Mouse (Mus musculus): ENCODE measurements around the gene Fam185a.

The Fam185a gene

GRCm38 (mm10) chr5:21426666-21427065 lies 1.9 kb downstream of the Fam185a start:
- no peak for DNase-seq (ENCODE audit: low spot score in 2 of 2)

- peak in 1 of 2 experiments; percentile 10 for DNase-seq (ENCODE audit: low spot score in 2 of 2)
These were observed 9.6 kb downstream of the Fam185a start for GRCm38 (mm10) chr5:21434148-21434929.

GRCm38 (mm10) chr5:21436471-21436975 lies 11.8 kb downstream of the Fam185a start:
- DNase-seq (ENCODE audit: low spot score in 2 of 2), result no peak

DNA sequence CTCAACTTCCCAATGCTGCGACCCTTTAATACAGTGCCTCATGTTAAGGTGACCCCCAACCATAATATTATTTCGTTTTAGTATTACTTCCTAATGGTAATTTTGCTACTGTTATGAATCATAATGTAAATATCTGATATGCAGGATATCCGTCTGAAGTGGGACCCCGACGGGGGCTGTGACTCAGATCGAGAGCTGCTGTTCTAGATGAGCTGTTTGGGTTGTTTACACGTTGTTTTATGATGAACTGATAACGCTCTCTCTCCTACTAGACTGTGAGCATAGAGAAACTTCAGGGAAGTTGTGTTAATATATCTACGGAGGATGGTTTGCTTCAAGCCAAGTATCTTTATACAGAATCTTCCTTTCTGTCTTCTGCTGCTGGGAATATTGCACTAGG lies 13.7 kb downstream of the Fam185a start:
- no peak for DNase-seq (ENCODE audit: low spot score in 2 of 2)

DNA sequence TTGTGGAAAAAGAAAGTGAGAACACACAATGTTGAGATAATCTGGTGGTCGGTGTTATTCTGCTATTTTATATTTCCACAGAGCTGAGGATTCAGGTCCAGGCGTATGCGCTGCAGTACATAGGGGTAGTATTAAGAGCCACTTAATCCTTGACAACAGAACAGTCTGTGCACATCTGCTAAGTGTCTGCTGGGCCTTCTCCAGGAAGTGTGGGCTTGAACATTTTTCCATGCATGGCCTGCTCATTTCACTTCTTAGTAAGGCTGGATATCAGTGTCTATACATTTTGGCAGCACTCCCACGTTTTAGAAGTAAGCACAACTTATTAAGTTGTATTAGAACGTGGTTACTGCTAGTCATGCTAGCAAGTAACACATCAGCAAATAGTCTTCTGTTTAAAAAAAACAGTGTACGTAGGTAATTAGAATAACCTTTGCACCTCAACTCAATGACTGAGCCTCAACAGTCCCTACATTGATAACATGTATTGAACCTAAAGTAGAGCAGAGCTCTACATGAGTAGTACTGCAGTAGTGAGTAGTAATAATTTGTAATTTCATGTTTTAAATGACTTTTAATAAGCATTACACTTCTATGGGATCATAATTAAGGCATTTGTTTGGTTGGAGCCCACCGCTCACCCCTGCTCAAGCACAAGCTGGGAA lies 14.8 kb downstream of the Fam185a start:
- no peak for DNase-seq (ENCODE audit: low spot score in 2 of 2)

DNA sequence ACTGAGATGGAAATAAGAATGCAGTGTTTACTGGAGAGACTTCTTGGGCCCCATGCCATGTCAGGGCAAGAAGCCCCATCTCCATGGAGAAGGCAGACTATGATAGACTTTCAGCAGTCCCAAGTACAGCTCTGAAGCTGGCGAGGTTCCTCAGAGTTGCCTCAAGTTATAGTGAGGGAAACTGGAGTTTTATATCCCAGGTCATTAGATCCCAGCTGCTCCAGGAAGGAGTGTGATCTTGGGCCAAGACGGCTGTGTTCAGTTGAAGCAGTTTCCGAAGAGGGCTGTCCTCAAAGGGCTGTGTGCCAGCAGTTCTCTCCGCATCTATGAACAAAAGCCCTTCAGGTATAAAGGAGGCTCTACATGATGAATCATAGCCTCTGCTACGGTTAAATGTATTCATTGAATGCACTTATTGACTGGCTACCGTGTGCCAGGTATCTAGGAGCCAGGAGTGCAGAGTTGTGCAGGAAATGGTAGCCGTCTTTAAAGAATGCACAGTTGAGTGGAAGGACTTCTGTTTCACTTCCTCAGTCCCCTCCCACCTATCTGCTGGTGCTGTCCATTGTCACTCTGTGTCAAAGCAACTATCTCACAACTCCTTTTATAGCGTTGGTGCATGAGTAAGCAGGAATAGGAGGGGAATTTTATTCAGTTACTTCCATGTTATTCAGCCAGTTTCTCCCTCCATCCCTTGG lies 16.2 kb downstream of the Fam185a start:
- DNase-seq (ENCODE audit: low spot score in 2 of 2), result no peak

- no peak for DNase-seq (ENCODE audit: low spot score in 2 of 2)
These were observed 42.6 kb downstream of the Fam185a start for GRCm38 (mm10) chr5:21467387-21467786.

GRCm38 (mm10) chr5:21468100-21468499 lies 43.3 kb downstream of the Fam185a start:
- DNase-seq (ENCODE audit: low spot score in 2 of 2), result no peak

GRCm38 (mm10) chr5:21478428-21478827 lies 53.7 kb downstream of the Fam185a start:
- DNase-seq (ENCODE audit: low spot score in 2 of 2), result no peak

GRCm38 (mm10) chr5:21479746-21480145 lies 55.0 kb downstream of the Fam185a start:
- no peak for DNase-seq (ENCODE audit: low spot score in 2 of 2)

- DNase-seq (ENCODE audit: low spot score in 2 of 2), result no peak
These were observed 56.8 kb downstream of the Fam185a start for GRCm38 (mm10) chr5:21481521-21481920.

GRCm38 (mm10) chr5:21482446-21483222 lies 57.9 kb downstream of the Fam185a start:
- no peak for DNase-seq (ENCODE audit: low spot score in 2 of 2)

GRCm38 (mm10) chr5:21483275-21483674 lies 58.5 kb downstream of the Fam185a start:
- DNase-seq (ENCODE audit: low spot score in 2 of 2), result no peak

- DNase-seq (ENCODE audit: low spot score in 2 of 2), result no peak
These were observed 60.6 kb downstream of the Fam185a start for GRCm38 (mm10) chr5:21485197-21485829.

DNA sequence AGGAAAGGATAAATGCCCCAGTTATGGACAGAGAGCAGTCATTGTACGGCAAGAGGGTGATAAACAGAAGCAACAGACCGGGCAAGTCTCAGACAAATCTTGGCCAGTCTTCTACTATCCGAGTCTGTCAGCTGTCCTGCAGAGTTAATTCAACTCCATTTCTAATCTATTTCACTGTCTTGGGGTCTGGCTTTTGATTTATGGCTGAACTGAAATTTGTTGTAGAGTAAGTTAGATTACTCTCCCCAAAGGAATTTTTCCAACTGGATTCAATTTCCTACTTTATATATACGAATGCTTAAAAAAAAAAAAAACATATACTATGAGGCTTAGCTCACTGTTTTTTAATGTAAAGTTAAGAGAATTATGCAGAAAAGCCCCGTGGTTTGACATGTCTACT lies 62.0 kb downstream of the Fam185a start:
- DNase-seq (ENCODE audit: low spot score in 2 of 2), result no peak

DNA sequence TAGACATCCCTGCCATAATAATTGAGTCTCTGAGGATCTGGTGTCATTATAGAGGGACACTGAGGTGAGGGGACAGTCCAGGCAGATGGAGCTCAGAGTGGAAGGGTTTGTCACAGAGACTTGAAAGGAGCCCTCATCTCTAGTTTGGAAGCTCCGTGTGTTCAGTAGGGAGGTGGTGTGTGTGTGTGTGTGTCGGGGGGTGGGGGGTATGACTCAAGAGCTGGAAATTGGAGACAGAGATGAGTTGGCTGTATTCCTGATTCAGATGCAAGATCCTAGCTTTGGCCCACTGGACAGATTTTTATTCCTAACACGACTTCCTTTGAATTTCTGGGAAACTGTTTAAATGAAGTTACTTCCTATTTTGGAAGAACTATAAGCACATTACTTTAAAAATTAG lies 62.5 kb downstream of the Fam185a start:
- DNase-seq (ENCODE audit: low spot score in 2 of 2), result no peak

DNA sequence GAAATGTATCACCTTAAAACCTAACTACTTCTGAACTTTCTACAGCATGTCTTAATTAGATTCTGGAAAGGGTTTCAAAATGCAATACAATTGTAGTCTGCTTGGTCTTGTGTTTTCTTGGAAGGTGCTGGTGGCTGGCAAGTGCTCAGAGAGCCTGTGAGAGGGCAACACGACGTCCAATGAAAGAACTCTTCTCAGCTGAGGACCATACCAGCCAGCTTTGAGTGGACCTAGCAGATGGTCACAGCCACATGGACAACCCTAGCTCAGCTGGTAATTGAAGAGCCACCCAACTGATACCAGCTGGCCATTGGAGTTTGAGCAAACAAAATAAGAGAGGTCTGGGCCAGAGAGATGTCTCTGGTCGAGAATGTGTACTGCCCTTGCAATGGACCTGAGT lies 63.0 kb downstream of the Fam185a start:
- no peak for DNase-seq (ENCODE audit: low spot score in 2 of 2)

- no peak for DNase-seq (ENCODE audit: low spot score in 2 of 2)
These were observed 63.7 kb downstream of the Fam185a start for GRCm38 (mm10) chr5:21488506-21488905.

DNA sequence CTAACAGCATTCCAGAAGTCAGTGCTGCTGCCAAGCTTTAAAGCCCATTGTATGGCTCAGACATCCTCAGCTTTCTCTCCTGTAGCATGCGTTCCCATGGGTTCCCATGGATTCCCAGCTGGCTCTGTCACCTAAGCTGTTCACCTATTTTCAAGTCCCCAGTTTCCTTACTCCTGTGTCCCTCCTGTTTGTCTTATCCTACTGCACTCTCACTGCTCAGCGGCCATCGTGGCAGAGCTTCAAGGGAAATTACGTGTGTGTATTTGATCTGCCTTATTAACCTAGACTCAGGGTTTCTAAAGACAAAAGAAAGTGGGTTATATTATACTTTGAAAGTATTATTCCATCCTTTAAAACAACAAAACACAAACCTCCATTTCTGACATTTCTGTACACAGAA lies 64.4 kb downstream of the Fam185a start:
- DNase-seq (ENCODE audit: low spot score in 2 of 2), result no peak

DNA sequence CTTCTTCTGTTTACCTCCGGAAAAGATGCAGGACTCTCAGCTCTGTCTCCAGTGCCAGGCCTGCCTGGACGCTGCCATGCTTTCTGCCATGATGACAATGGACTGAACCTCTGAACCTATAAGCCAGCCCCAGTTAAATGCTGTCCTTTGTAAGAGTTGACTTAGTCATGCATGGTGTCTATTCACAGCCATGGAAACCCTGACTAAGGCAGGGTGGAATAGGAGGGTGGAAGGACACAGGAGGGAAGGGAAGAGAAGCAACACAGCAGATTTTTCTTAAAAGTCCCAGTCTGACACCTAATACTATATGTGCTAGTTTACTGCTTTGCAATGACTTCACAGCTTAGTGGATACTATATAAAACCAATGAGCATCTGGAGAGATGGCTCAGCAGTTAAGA lies 66.7 kb downstream of the Fam185a start:
- DNase-seq (ENCODE audit: low spot score in 2 of 2), result no peak

DNA sequence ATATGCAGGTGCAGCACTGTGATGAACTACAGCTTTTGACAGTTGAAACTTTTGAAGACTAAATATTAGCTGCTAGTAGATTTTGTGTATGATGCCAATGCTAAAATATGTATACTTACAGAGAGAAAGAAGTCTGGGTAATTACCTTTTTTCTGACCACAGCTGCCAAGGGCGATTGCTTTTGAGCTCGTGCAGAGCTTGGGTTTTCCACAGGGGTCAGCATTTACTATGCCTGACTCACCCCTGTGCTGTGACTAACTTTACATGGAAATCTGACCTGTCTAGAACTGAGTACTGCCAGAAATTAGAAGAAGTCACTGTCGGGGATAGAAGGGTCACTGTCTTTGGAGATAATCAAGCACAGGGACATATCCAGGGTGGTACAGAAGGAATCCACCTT lies 67.5 kb downstream of the Fam185a start:
- no peak for DNase-seq (ENCODE audit: low spot score in 2 of 2)

All from right cerebral cortex, postnatal 36 days (tissue).